Mouse (Mus musculus) forebrain, embryonic 12.5 days (tissue): ENCODE data around the gene Pcsk6. TPM values are rescaled to one million over a fixed set of nuclear protein-coding genes. Genes with fewer than 3 reads are reported as not detected.

ENCODE experiments used
- ATAC-seq: fragments of 200-750 bp; cut with Nextera tagmentation; 2 replicates; pipeline ENCODE4 v1.8.0; 2017; ENCODE audit warnings: moderate TSS enrichment; ENCODE audit not compliant: low FRiP score
- H3K27ac ChIP-seq: fragments of 300-500 bp; sonication (generic); 2 replicates; pipeline ENCODE4 v1.5.1; 2016; ENCODE audit warnings: mild to moderate bottlenecking
- H3K27me3 ChIP-seq: fragments of 300-500 bp; sonication (generic); 2 replicates; pipeline ENCODE4 v1.6.1; 2016; ENCODE audit warnings: mild to moderate bottlenecking
- H3K36me3 ChIP-seq: fragments of 300-500 bp; sonication (generic); replicated peaks from 2 replicates; pipeline ENCODE4 v1.6.1; 2016; ENCODE audit warnings: mild to moderate bottlenecking
- H3K4me1 ChIP-seq: fragments of 300-500 bp; sonication (generic); 2 replicates; pipeline ENCODE4 v1.6.1; 2016
- H3K4me2 ChIP-seq: fragments of 300-500 bp; sonication (generic); 2 replicates; pipeline ENCODE4 v1.6.1; 2016; ENCODE audit warnings: mild to moderate bottlenecking, moderate library complexity
- H3K4me3 ChIP-seq: fragments of 300-500 bp; sonication (generic); replicated peaks from 2 replicates; pipeline ENCODE4 v1.5.1; 2016; ENCODE audit warnings: mild to moderate bottlenecking
- H3K9ac ChIP-seq: fragments of 300-500 bp; sonication (generic); 2 replicates; pipeline ENCODE4 v1.6.1; 2016; ENCODE audit warnings: mild to moderate bottlenecking
- H3K9me3 ChIP-seq: fragments of 300-500 bp; sonication (generic); 2 replicates; pipeline ENCODE4 v1.6.1; 2016
- WGBS: fragments of 180-500 bp; shearing (Covaris S2); methylation state at CpG from one replicate; pipeline ENCODE4 v1.1.7; 2016; 5-methylcytosine and 5-hydroxymethylcytosine counted together
- polyA plus RNA-seq: library from polyadenylated mRNA; unstranded; fragments of >200 nt; fragmentation: Nextera tagmentation; extraction: Ambion mirVana; gene quantifications from 2 replicates; pipeline ENCODE4 v1.2.1, GENCODE M21; 2016

Pcsk6 gene
- polyA plus RNA-seq, 1 experiment from 2014 or later = 2.5 TPM

GRCm38 (mm10) chr7:65957245-65957644 lies 95.7 kb downstream of the Pcsk6 start:
- Histone ChIP-seq H3K27ac (no peak overlapping the region), H3K36me3 (no peaks in the 10 kb centered on the region), H3K4me2 (no peak overlapping the region), H3K27me3 (no peaks in the 10 kb centered on the region), H3K9ac (no peak overlapping the region), H3K9me3 (no peaks in the 10 kb centered on the region), H3K4me1 (peaks cover 16% of the 10 kb centered on the region), H3K4me3 (no peak overlapping the region)
- 89% methylated on average over 1 of the region's 1 CpGs for WGBS
- no peak for ATAC-seq

GRCm38 (mm10) chr7:65958105-65958504 lies 96.6 kb downstream of the Pcsk6 start:
- no peak overlapping the region for H3K4me2 ChIP-seq
- WGBS = 93% methylated on average over 5 of the region's 5 CpGs
- no peaks in the 10 kb centered on the region for H3K9me3 ChIP-seq
- no peak for ATAC-seq
- no peaks in the 10 kb centered on the region for H3K27me3 ChIP-seq
- no peak overlapping the region for H3K27ac ChIP-seq
- H3K4me1 ChIP-seq = peaks cover 16% of the 10 kb centered on the region
- H3K9ac ChIP-seq = no peak overlapping the region
- no peak overlapping the region for H3K4me3 ChIP-seq
- H3K36me3 ChIP-seq = no peaks in the 10 kb centered on the region; the same call in 1 of the 2 replicates

DNA sequence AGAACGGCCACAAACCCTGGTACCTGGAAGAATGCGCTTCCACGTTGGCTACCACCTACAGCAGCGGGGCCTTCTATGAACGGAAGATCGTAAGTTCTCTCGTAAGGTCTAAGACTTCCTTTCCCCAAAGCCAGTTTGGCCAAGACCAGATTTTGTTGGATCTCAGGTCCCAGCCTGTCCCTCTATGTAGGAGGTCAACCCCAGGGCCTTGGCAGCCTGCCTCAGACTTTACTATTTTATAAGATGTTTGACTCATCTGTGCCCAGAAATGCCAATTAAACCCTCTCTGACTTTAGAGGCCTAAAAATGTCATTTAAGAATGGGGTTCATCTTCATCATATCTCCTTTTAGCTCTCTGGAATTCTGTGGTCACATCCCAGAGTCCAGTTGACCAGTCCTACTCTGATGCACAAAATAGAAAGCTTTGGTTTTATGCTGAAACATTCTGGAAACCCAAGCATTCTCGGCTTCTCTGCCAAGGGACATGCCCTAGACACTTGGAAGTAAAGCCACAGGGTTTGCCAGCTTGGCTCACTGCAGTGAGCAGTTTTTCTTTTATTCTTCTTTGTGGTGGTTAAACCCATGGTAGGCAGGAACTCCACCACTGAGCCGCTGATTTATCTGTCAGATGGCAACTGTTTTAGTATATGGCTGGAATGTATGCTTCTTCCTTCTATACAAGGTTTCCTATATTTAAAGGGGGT lies 97.8 kb downstream of the Pcsk6 start:
- Histone ChIP-seq H3K27ac (no peak overlapping the region), H3K4me2 (no peak overlapping the region), H3K36me3 (no peaks in the 10 kb centered on the region; the same call in 1 of the 2 replicates), H3K9me3 (no peaks in the 10 kb centered on the region), H3K27me3 (no peaks in the 10 kb centered on the region), H3K4me3 (no peak overlapping the region), H3K9ac (no peak overlapping the region), H3K4me1 (peaks cover 16% of the 10 kb centered on the region)
- no peak for ATAC-seq
- WGBS = 96% methylated on average over 9 of the region's 9 CpGs

- Histone ChIP-seq H3K36me3 (no peaks in the 10 kb centered on the region; the same call in 1 of the 2 replicates), H3K27me3 (no peaks in the 10 kb centered on the region), H3K27ac (no peak overlapping the region), H3K4me1 (no peaks in the 10 kb centered on the region), H3K4me2 (no peak overlapping the region), H3K4me3 (no peak overlapping the region), H3K9me3 (no peaks in the 10 kb centered on the region), H3K9ac (no peak overlapping the region)
- no peak for ATAC-seq
- whole genome bisulfite sequencing = 88% methylated on average over 7 of the region's 7 CpGs
These were observed 101.1 kb downstream of the Pcsk6 start for GRCm38 (mm10) chr7:65962611-65963010.

- H3K4me3 ChIP-seq = no peak overlapping the region
- no peak overlapping the region for H3K4me2 ChIP-seq
- no peak overlapping the region for H3K27ac ChIP-seq
- no peak for ATAC-seq
- no peaks in the 10 kb centered on the region for H3K27me3 ChIP-seq
- no peak overlapping the region for H3K9ac ChIP-seq
- H3K36me3 ChIP-seq = no peaks in the 10 kb centered on the region; the same call in 1 of the 2 replicates
- no peaks in the 10 kb centered on the region for H3K4me1 ChIP-seq
- H3K9me3 ChIP-seq = no peaks in the 10 kb centered on the region
These were observed 102.9 kb downstream of the Pcsk6 start for GRCm38 (mm10) chr7:65964398-65964797.

- Histone ChIP-seq H3K27me3 (no peaks in the 10 kb centered on the region), H3K4me2 (no peak overlapping the region), H3K9me3 (no peaks in the 10 kb centered on the region), H3K27ac (no peak overlapping the region), H3K4me3 (no peak overlapping the region), H3K4me1 (no peaks in the 10 kb centered on the region; the same call in 1 of the 2 replicates), H3K36me3 (no peaks in the 10 kb centered on the region), H3K9ac (no peak overlapping the region)
- 80% methylated on average over 10 of the region's 10 CpGs for WGBS
- no peak for ATAC-seq
These were observed 109.8 kb downstream of the Pcsk6 start for GRCm38 (mm10) chr7:65971301-65971700.

DNA sequence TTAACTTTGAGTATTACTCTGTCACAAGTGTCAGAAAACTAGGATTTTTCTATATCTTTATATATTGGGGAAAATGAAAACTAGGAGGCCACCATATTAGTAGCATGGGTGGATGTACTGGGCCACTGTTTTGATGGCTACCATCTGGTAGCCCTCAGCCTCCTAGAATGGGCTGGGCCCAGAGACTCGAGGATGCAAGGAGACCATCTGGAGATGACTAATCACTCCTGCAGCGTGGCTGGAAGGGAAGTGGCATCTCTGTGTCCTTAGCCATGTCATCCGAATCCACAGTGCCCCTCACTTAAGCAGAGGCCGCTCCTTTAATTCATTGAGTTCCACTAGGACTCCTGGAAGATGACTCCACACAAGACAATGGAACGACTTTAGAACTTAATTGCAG lies 115.8 kb downstream of the Pcsk6 start:
- H3K4me3 ChIP-seq = no peak overlapping the region
- 76% methylated on average over 5 of the region's 5 CpGs for WGBS
- no peaks in the 10 kb centered on the region for H3K4me1 ChIP-seq
- H3K9ac ChIP-seq = no peak overlapping the region
- no peaks in the 10 kb centered on the region for H3K9me3 ChIP-seq
- no peak overlapping the region for H3K27ac ChIP-seq
- no peak overlapping the region for H3K4me2 ChIP-seq
- no peaks in the 10 kb centered on the region for H3K36me3 ChIP-seq
- ATAC-seq = no peak
- no peaks in the 10 kb centered on the region for H3K27me3 ChIP-seq

DNA sequence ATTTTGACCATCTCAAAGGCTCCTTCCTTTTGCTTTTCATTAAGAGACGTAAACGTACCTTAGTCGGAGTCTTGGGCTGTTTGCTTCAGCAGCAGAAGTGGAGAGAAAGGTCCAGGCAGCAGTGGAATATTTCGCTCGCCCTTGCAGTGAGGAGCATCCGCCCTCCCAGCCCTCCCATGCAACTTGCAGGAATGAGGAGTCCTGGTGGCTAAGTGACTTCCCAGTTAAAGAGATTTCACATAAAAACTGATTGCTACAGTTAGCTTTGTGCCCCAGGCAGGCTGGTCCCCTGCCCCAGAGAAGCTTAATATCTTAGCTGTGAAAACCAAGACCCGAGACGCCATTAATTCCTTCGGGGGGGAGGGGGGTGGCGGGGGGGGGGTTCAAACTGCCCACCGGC lies 116.4 kb downstream of the Pcsk6 start:
- H3K27me3 ChIP-seq = no peaks in the 10 kb centered on the region
- H3K9me3 ChIP-seq = no peaks in the 10 kb centered on the region
- no peak overlapping the region for H3K27ac ChIP-seq
- H3K4me1 ChIP-seq = no peaks in the 10 kb centered on the region
- H3K9ac ChIP-seq = no peak overlapping the region
- H3K36me3 ChIP-seq = no peaks in the 10 kb centered on the region
- no peak overlapping the region for H3K4me3 ChIP-seq
- no peak overlapping the region for H3K4me2 ChIP-seq
- no peak for ATAC-seq
- 86% methylated on average over 11 of the region's 11 CpGs for WGBS

DNA sequence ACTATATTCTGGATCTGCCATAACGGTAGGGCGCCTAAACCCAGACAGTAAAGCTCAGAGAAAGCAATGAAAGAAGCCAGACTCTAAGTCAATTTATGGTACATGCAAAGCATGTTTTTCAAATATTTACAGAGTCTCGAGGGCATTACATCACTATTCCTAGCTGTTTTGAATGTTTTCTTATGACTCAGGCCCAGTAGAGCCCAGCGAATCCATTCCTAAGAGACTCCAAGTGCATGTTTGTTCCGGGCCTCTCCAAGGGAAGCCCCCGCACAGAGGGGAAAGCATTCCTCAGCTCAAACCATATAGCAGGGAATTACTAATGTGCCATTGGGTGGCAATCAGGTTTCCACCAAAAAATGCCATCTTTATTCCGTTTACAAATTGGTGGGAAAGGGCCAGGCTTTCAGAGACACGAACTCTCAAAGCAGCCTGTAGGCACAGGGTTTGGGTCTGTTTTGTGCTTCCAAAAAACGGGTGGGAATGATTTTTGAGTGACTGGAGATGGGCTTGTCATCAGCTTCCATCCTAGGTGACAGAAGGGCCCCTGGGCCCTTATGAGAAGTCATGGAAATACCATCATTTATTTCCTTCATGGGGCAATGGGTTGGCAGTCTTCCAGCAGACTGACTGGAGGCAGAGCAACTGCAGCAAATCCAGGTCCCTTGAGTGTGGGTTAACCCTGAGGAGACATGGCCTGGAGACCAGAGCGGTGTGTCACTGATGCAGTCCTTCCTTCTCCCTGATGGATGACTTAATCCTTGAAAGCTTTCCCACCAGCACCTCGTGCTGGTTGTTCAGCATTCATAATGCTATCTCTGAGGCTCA lies 117.7 kb downstream of the Pcsk6 start:
- 82% methylated on average over 11 of the region's 11 CpGs for WGBS
- ATAC-seq = no peak

GRCm38 (mm10) chr7:65980000-65980399 lies 118.5 kb downstream of the Pcsk6 start:
- Histone ChIP-seq H3K4me1 (no peaks in the 10 kb centered on the region), H3K9ac (no peak overlapping the region), H3K27ac (no peak overlapping the region), H3K4me3 (no peak overlapping the region), H3K36me3 (no peaks in the 10 kb centered on the region), H3K27me3 (no peaks in the 10 kb centered on the region), H3K4me2 (no peak overlapping the region), H3K9me3 (no peaks in the 10 kb centered on the region)
- WGBS = 95% methylated on average over 9 of the region's 9 CpGs
- ATAC-seq = no peak

More for the DNA sequence above, 117.7 kb downstream of the Pcsk6 start:
- no peaks in the 10 kb centered on the region for H3K9me3 ChIP-seq
- H3K27ac ChIP-seq = no peak overlapping the region
- H3K9ac ChIP-seq = no peak overlapping the region
- no peak overlapping the region for H3K4me3 ChIP-seq
- H3K4me2 ChIP-seq = no peak overlapping the region
- H3K4me1 ChIP-seq = no peaks in the 10 kb centered on the region
- H3K36me3 ChIP-seq = no peaks in the 10 kb centered on the region
- no peaks in the 10 kb centered on the region for H3K27me3 ChIP-seq

DNA sequence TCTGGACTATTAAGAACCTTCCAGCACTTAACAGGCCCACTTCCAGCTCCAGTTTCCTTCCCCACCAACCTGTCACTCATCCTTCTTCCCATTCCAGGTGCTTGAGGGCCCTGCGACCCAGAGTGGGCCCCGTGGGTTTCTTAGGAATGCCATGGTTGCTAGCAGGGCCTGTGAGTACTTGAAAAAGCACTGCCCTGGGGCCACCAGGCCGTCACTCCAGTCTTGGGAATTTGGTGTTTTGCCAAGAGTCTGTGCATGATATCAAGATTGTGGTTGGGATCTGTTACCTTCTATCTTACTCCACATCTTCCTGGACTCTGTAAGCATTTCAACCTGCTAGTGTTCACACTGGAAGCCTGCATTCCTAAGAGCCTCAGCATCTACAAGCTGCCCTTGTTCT lies 120.5 kb downstream of the Pcsk6 start:
- H3K4me1 ChIP-seq = no peaks in the 10 kb centered on the region
- H3K27ac ChIP-seq = no peak overlapping the region
- H3K4me2 ChIP-seq = no peak overlapping the region
- H3K9ac ChIP-seq = no peak overlapping the region
- ATAC-seq = no peak
- no peaks in the 10 kb centered on the region for H3K27me3 ChIP-seq
- no peaks in the 10 kb centered on the region for H3K36me3 ChIP-seq
- no peak overlapping the region for H3K4me3 ChIP-seq
- WGBS = 84% methylated on average over 3 of the region's 3 CpGs
- H3K9me3 ChIP-seq = no peaks in the 10 kb centered on the region

DNA sequence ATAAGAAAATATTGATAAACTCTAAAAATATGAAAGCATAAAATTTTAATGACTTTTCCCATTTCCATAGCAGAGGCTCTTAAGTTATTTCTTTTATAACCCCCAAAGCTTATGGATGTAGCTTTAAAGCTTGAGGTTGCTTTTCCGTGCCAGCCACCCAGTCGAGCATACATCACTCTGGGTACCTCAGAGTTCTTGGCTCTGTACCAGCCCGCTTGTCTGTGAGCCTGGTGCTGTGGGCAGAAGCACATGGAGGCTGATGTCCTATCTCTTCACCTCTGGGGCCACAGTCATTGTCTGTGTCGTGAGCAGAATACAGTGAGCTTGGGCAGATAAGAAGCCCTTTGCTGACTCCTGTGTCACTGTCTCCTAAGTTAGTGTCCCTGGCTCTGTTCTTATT lies 126.7 kb downstream of the Pcsk6 start:
- no peaks in the 10 kb centered on the region for H3K9me3 ChIP-seq
- H3K4me2 ChIP-seq = no peak overlapping the region
- no peaks in the 10 kb centered on the region for H3K27me3 ChIP-seq
- no peak overlapping the region for H3K4me3 ChIP-seq
- WGBS = 94% methylated on average over 4 of the region's 4 CpGs
- no peak overlapping the region for H3K27ac ChIP-seq
- no peak overlapping the region for H3K9ac ChIP-seq
- no peaks in the 10 kb centered on the region for H3K4me1 ChIP-seq
- no peak for ATAC-seq
- H3K36me3 ChIP-seq = no peaks in the 10 kb centered on the region

- no peaks in the 10 kb centered on the region for H3K27me3 ChIP-seq
- WGBS = 95% methylated on average over 5 of the region's 5 CpGs
- ATAC-seq = no peak
- H3K27ac ChIP-seq = no peak overlapping the region
- H3K36me3 ChIP-seq = no peaks in the 10 kb centered on the region
- H3K9me3 ChIP-seq = no peaks in the 10 kb centered on the region
- H3K4me2 ChIP-seq = no peak overlapping the region
- H3K4me3 ChIP-seq = no peak overlapping the region
- no peak overlapping the region for H3K9ac ChIP-seq
- H3K4me1 ChIP-seq = no peaks in the 10 kb centered on the region
These were observed 127.2 kb downstream of the Pcsk6 start for GRCm38 (mm10) chr7:65988709-65989108.
